Mouse (Mus musculus): ENCODE measurements at regions not wholly inside any gene's neighbourhood (a gene's known extent, or its start where the extent isn't known, plus 50 kb on each side); places are given as distances from the start of the nearest gene placed in this dataset.

- TF ChIP-seq CTCF (IDR thresholded peaks at IDR 0.05; ENCODE audit: insufficient read depth, low read length), result no peak
- no peak for TF ChIP-seq POLR2A (IDR thresholded peaks at IDR 0.05; ENCODE audit: borderline replicate concordance, extremely low read depth, low read depth, low read length)
Measured at GRCm38 (mm10) chr4:81628496-81628828, 185.8 kb upstream of the Mpdz start.
